23 mouse cellular contexts compared by ENCODE assay signal in genomic region chr5:32029834-32030433, GRCm38 (mm10).
DNase-seq lines count a peak whose midpoint lies in the region; ATAC-seq and TF ChIP-seq lines count a peak whose summit lies in the region.
"Had no signal": no experiment of that assay in that cellular context is flagged by ENCODE, and none has a peak within 500 bp of the region (broad histone marks: within the 10 kb centered on the region; RNA-seq: fewer than 3 reads in every experiment).

No protein-coding gene starts in this region.

- H3K9ac ChIP-seq in liver, adult 2 months (ENCODE audit: low read depth, low read length), result no peak overlapping the region
- H3K9ac ChIP-seq in liver, postnatal 0 days (replicated peaks), result no peak overlapping the region
- H3K9ac ChIP-seq in intestine, embryonic 16.5 days (ENCODE audit: low read depth, low read length), result no peak overlapping the region
- H3K9ac ChIP-seq: embryonic facial prominence, embryonic 15.5 days; forebrain, embryonic 12.5 days; heart, embryonic 15.5 days; hindbrain, embryonic 13.5 days had no signal

- no peak for TF ChIP-seq POLR2A in liver, adult 2 months (IDR thresholded peaks at IDR 0.05; ENCODE audit: extremely low read depth, insufficient read depth, low read length)
- no peak for TF ChIP-seq POLR2A in small intestine, adult 2 months (IDR thresholded peaks at IDR 0.05; ENCODE audit: low read depth, low read length)

- TF ChIP-seq CTCF in liver, adult 2 months (IDR thresholded peaks at IDR 0.05; ENCODE audit: low read depth, low read length), result no peak
- TF ChIP-seq CTCF in liver, postnatal 0 days (IDR thresholded peaks at IDR 0.05; ENCODE audit: low read depth), result no peak
- TF ChIP-seq CTCF in small intestine, adult 2 months (IDR thresholded peaks at IDR 0.05; ENCODE audit: extremely low read depth, insufficient read length, insufficient replicate concordance, low read depth, low read length), result no peak

- peak; percentile 47 for DNase-seq in liver, adult 2 months (ENCODE audit: extremely low read depth, low read depth, low spot score)
- DNase-seq in liver, postnatal 0 days, result no peak
- no peak for DNase-seq in forebrain, embryonic 10.5 days (ENCODE audit: extremely low spot score, low spot score)
- no peak for DNase-seq in natural killer cell, adult 2 months (ENCODE audit: low spot score in 2 of 2)
- DNase-seq in layer of hippocampus, adult 9-11 months, result no peak
- DNase-seq: adrenal gland, postnatal 10 days; cerebellum, adult 11 months; cerebellum, adult 8-10 months; cerebellum, postnatal 14 days; embryo, embryonic 11 days; gastrocnemius, postnatal 36 days; heart, adult 11 months; heart, postnatal 14 days had no signal

- TF ChIP-seq EP300 in liver, postnatal 0 days (IDR thresholded peaks at IDR 0.05; ENCODE audit: low read depth), result no peak

- no peak overlapping the region for H3K4me3 ChIP-seq in liver, adult 2 months (ENCODE audit: insufficient read depth, low read depth, low read length)
- H3K4me3 ChIP-seq in liver, postnatal 0 days (ENCODE audit: low read depth, low read length), result no peak overlapping the region
- no peak overlapping the region for H3K4me3 ChIP-seq in intestine, embryonic 16.5 days (ENCODE audit: low read length)
- H3K4me3 ChIP-seq in small intestine, adult 2 months (ENCODE audit: low read depth, low read length), result no peak overlapping the region
- H3K4me3 ChIP-seq in forebrain, embryonic 10.5 days, result no peak overlapping the region
- H3K4me3 ChIP-seq: embryonic facial prominence, embryonic 15.5 days; erythroblast, embryonic 14.5 days; forebrain, embryonic 12.5 days; heart, embryonic 15.5 days; hindbrain, embryonic 13.5 days had no signal

- WGBS in liver, adult 2 months, result 52% methylated on average over 3 of the region's 3 CpGs
- 71% methylated on average over 3 of the region's 3 CpGs for WGBS in liver, postnatal 0 days (ENCODE audit: insufficient replicate concordance)
- 56% methylated on average over 3 of the region's 3 CpGs for WGBS in intestine, embryonic 16.5 days
- 31% methylated on average over 3 of the region's 3 CpGs for WGBS in small intestine, adult 2 months
- 93% methylated on average over 3 of the region's 3 CpGs for WGBS in forebrain, embryonic 10.5 days

- H3K9me3 ChIP-seq in liver, postnatal 0 days (ENCODE audit: low read length), result no peaks in the 10 kb centered on the region
- H3K9me3 ChIP-seq in intestine, embryonic 16.5 days (ENCODE audit: control insufficient read depth, low read length), result no peaks in the 10 kb centered on the region
- no peaks in the 10 kb centered on the region for H3K9me3 ChIP-seq in forebrain, embryonic 10.5 days
- H3K9me3 ChIP-seq: embryonic facial prominence, embryonic 15.5 days; forebrain, embryonic 12.5 days; heart, embryonic 15.5 days; hindbrain, embryonic 13.5 days had no signal

- no peak overlapping the region for H3K4me2 ChIP-seq in liver, postnatal 0 days (ENCODE audit: low read depth, low read length)
- no peak overlapping the region for H3K4me2 ChIP-seq in intestine, embryonic 16.5 days (ENCODE audit: low read depth, low read length)
- H3K4me2 ChIP-seq: embryonic facial prominence, embryonic 15.5 days; forebrain, embryonic 12.5 days; heart, embryonic 11.5 days; heart, embryonic 15.5 days; hindbrain, embryonic 13.5 days had no signal

- H3K79me2 ChIP-seq in liver, adult 2 months (ENCODE audit: control insufficient read depth, insufficient read depth, low read length), result no peaks in the 10 kb centered on the region

- H3K36me3 ChIP-seq in liver, adult 2 months (ENCODE audit: control insufficient read depth, insufficient read depth, low read length), result no peaks in the 10 kb centered on the region
- H3K36me3 ChIP-seq in liver, postnatal 0 days (replicated peaks; ENCODE audit: insufficient read depth, low read length), result no peaks in the 10 kb centered on the region
- H3K36me3 ChIP-seq in intestine, embryonic 16.5 days (ENCODE audit: control insufficient read depth, insufficient read depth, low read length), result no peaks in the 10 kb centered on the region
- H3K36me3 ChIP-seq in small intestine, adult 2 months (ENCODE audit: control insufficient read depth, insufficient read depth, low read length), result no peaks in the 10 kb centered on the region
- H3K36me3 ChIP-seq in forebrain, embryonic 10.5 days (replicated peaks), result no peaks in the 10 kb centered on the region
- H3K36me3 ChIP-seq: embryonic facial prominence, embryonic 15.5 days; forebrain, embryonic 12.5 days; heart, embryonic 15.5 days; hindbrain, embryonic 13.5 days had no signal

- no peak for ATAC-seq in liver, postnatal 0 days
- peak; percentile 88 for ATAC-seq in intestine, embryonic 16.5 days
- ATAC-seq: forebrain, embryonic 16.5 days; hindbrain, postnatal 0 days had no signal

- H3K27me3 ChIP-seq in liver, adult 2 months (ENCODE audit: control insufficient read depth, insufficient read depth, low read length), result no peaks in the 10 kb centered on the region
- no peaks in the 10 kb centered on the region for H3K27me3 ChIP-seq in liver, postnatal 0 days (ENCODE audit: insufficient read depth, low read length)
- H3K27me3 ChIP-seq in intestine, embryonic 16.5 days (replicated peaks; ENCODE audit: control insufficient read depth, insufficient read depth, low read length), result no peaks in the 10 kb centered on the region
- H3K27me3 ChIP-seq in small intestine, adult 2 months (ENCODE audit: control insufficient read depth, insufficient read depth, low read length), result no peaks in the 10 kb centered on the region
- H3K27me3 ChIP-seq in forebrain, embryonic 10.5 days (ENCODE audit: poor library complexity, severe bottlenecking), result no peaks in the 10 kb centered on the region
- H3K27me3 ChIP-seq: embryonic facial prominence, embryonic 15.5 days; forebrain, embryonic 12.5 days; heart, embryonic 15.5 days; hindbrain, embryonic 13.5 days had no signal

- no peak overlapping the region for H3K27ac ChIP-seq in liver, adult 2 months (replicated peaks; ENCODE audit: insufficient read depth, low read depth, low read length)
- H3K27ac ChIP-seq in liver, postnatal 0 days (ENCODE audit: low read depth), result no peak overlapping the region
- no peak overlapping the region for H3K27ac ChIP-seq in intestine, embryonic 16.5 days (ENCODE audit: low read length)
- H3K27ac ChIP-seq in small intestine, adult 2 months (ENCODE audit: insufficient read depth, low read depth, low read length), result peak overlapping the region; percentile 34; the same call in 1 of the 2 replicates
- H3K27ac ChIP-seq in forebrain, embryonic 10.5 days, result no peak overlapping the region
- H3K27ac ChIP-seq: embryonic facial prominence, embryonic 15.5 days; forebrain, embryonic 12.5 days; heart, embryonic 15.5 days; hindbrain, embryonic 13.5 days; hindbrain, postnatal 0 days had no signal

- peaks cover 12% of the 10 kb centered on the region for H3K4me1 ChIP-seq in liver, adult 2 months (ENCODE audit: control insufficient read depth, insufficient read depth, low read length)
- peaks cover 14% of the 10 kb centered on the region for H3K4me1 ChIP-seq in liver, postnatal 0 days (ENCODE audit: insufficient read depth)
- H3K4me1 ChIP-seq in intestine, embryonic 16.5 days (ENCODE audit: control insufficient read depth, insufficient read depth, low read length), result 0 out of 2 replicates have a peak, but pooled peaks cover 4% of the 10 kb centered on the region
- peaks cover 32% of the 10 kb centered on the region for H3K4me1 ChIP-seq in small intestine, adult 2 months (ENCODE audit: control insufficient read depth, insufficient read depth, insufficient read length, low read length)
- peaks cover 13% of the 10 kb centered on the region for H3K4me1 ChIP-seq in forebrain, embryonic 10.5 days
- H3K4me1 ChIP-seq: embryonic facial prominence, embryonic 15.5 days; hindbrain, embryonic 13.5 days had no signal
